Mouse (Mus musculus) embryonic facial prominence, embryonic 13.5 days (tissue): Measurements from ENCODE around the gene Rhoh. TPM values are rescaled to one million over a fixed set of nuclear protein-coding genes. Genes with fewer than 3 reads are reported as not detected.
A peak's percentile ranks its signal among the peaks of the same experiment; 100 is the strongest.

Source experiments
- ATAC-seq: fragments of 200-750 bp; cut with Nextera tagmentation; 2 replicates; pipeline ENCODE4 v1.8.0; 2017; ENCODE audit warnings: low read depth; ENCODE audit not compliant: insufficient number of reproducible peaks, insufficient read depth, low FRiP score, low TSS enrichment
- H3K27ac ChIP-seq: fragments of 300-500 bp; sonication (generic); 2 replicates; pipeline ENCODE4 v1.5.1; 2015; ENCODE audit warnings: moderate library complexity, mild to moderate bottlenecking, inconsistent platforms
- H3K27me3 ChIP-seq: fragments of 300-500 bp; sonication (generic); 2 replicates; pipeline ENCODE4 v1.6.1; 2015; ENCODE audit warnings: mild to moderate bottlenecking, inconsistent platforms
- H3K36me3 ChIP-seq: fragments of 300-500 bp; sonication (generic); 2 replicates; pipeline ENCODE4 v1.6.1; 2015; ENCODE audit warnings: mild to moderate bottlenecking, inconsistent platforms
- H3K4me1 ChIP-seq: fragments of 300-500 bp; sonication (generic); 2 replicates; pipeline ENCODE4 v1.6.1; 2015; ENCODE audit warnings: inconsistent platforms
- H3K4me2 ChIP-seq: fragments of 300-500 bp; sonication (generic); 2 replicates; pipeline ENCODE4 v1.6.1; 2015; ENCODE audit warnings: moderate library complexity, mild to moderate bottlenecking, inconsistent platforms
- H3K4me3 ChIP-seq: fragments of 300-500 bp; sonication (generic); 2 replicates; pipeline ENCODE4 v1.5.1; 2015; ENCODE audit warnings: mild to moderate bottlenecking, inconsistent platforms
- H3K9ac ChIP-seq: fragments of 300-500 bp; sonication (generic); 2 replicates; pipeline ENCODE4 v1.6.1; 2015; ENCODE audit warnings: mild to moderate bottlenecking, inconsistent platforms
- H3K9me3 ChIP-seq: fragments of 300-500 bp; sonication (generic); 2 replicates; pipeline ENCODE4 v1.6.1; 2016; ENCODE audit warnings: inconsistent platforms
- WGBS: fragments of 180-500 bp; shearing (Covaris S2); methylation state at CpG from one replicate; pipeline ENCODE4 v1.1.7; 2015; ENCODE audit warnings: mixed read lengths; 5-methylcytosine and 5-hydroxymethylcytosine counted together
- polyA plus RNA-seq: library from polyadenylated mRNA; unstranded; fragments of >200 nt; fragmentation: Nextera tagmentation; extraction: Ambion mirVana; gene quantifications from 2 replicates; pipeline ENCODE4 v1.2.1, GENCODE M21; 2015

The Rhoh gene
- polyA plus RNA-seq, 1 experiment from 2014 or later: 0.58 TPM

DNA sequence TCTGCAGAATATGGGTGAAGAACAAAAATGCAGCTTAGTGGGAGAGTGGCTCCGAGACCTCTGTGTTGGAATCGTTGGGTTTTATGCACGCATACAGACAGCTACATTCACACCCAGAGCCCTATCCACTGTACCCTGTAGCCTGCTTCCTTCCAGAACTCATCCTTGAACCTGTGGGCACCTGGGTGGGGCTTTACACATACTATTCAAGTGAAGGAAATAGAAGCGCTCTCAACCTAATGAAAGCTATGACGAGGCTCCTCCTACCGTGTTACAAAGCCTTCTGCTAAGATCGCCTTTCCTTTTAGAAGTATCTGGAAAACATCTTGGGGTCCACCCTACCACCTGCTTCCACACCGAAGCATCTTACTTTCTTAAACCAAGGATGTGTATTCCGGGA lies 52.1 kb downstream of the Rhoh start:
- H3K27me3 ChIP-seq: no peaks in the 10 kb centered on the region
- H3K36me3 ChIP-seq: no peaks in the 10 kb centered on the region
- no peak overlapping the region for H3K4me3 ChIP-seq
- H3K4me2 ChIP-seq: no peak overlapping the region
- ATAC-seq: no peak
- H3K4me1 ChIP-seq: no peaks in the 10 kb centered on the region
- no peaks in the 10 kb centered on the region for H3K9me3 ChIP-seq
- no peak overlapping the region for H3K27ac ChIP-seq
- WGBS: 90% methylated on average over 9 of the region's 9 CpGs
- H3K9ac ChIP-seq: no peak overlapping the region

- H3K4me2 ChIP-seq: no peak overlapping the region
- H3K4me3 ChIP-seq: no peak overlapping the region
- ATAC-seq: no peak
- no peaks in the 10 kb centered on the region for H3K27me3 ChIP-seq
- no peak overlapping the region for H3K9ac ChIP-seq
- H3K9me3 ChIP-seq: no peaks in the 10 kb centered on the region
- H3K27ac ChIP-seq: no peak overlapping the region
- WGBS: 90% methylated on average over 7 of the region's 7 CpGs
- peaks cover 4% of the 10 kb centered on the region; the same call in 1 of the 2 replicates for H3K4me1 ChIP-seq
- no peaks in the 10 kb centered on the region for H3K36me3 ChIP-seq
These were observed 53.3 kb downstream of the Rhoh start for GRCm38 (mm10) chr5:65914342-65914741.

DNA sequence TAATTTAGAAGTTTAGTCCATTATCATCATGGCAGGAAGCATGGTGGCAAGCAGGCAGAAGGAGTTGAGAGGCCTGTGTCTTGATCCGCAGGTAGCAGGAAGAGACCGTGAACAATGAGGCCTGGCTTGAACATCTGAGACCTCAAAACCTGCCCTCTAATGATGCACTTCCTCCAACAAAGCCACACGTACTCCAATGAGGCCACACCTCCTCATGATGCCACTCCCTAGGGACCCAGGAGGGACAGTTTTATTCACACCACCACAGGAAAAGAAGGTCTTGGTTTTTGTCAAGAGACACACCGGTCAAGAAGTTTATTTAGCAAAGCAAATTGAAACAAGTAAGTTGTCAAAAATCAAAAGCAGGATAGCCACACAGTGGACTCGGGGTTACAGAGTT lies 55.9 kb downstream of the Rhoh start:
- Histone ChIP-seq H3K9ac (no peak overlapping the region), H3K36me3 (no peaks in the 10 kb centered on the region), H3K27ac (no peak overlapping the region), H3K27me3 (no peaks in the 10 kb centered on the region), H3K4me1 (peaks cover 4% of the 10 kb centered on the region; the same call in 1 of the 2 replicates), H3K9me3 (no peaks in the 10 kb centered on the region), H3K4me3 (no peak overlapping the region), H3K4me2 (no peak overlapping the region)
- WGBS: 85% methylated on average over 5 of the region's 5 CpGs
- no peak for ATAC-seq

- no peaks in the 10 kb centered on the region for H3K9me3 ChIP-seq
- H3K9ac ChIP-seq: no peak overlapping the region
- H3K4me3 ChIP-seq: no peak overlapping the region
- no peak for ATAC-seq
- no peaks in the 10 kb centered on the region for H3K36me3 ChIP-seq
- WGBS: 65% methylated on average over 3 of the region's 3 CpGs
- no peak overlapping the region for H3K4me2 ChIP-seq
- H3K27ac ChIP-seq: peak overlapping the region; percentile 7; the same call in 1 of the 2 replicates
- peaks cover 4% of the 10 kb centered on the region; the same call in 1 of the 2 replicates for H3K4me1 ChIP-seq
- H3K27me3 ChIP-seq: no peaks in the 10 kb centered on the region
These were observed 57.6 kb downstream of the Rhoh start for GRCm38 (mm10) chr5:65918601-65919000.

DNA sequence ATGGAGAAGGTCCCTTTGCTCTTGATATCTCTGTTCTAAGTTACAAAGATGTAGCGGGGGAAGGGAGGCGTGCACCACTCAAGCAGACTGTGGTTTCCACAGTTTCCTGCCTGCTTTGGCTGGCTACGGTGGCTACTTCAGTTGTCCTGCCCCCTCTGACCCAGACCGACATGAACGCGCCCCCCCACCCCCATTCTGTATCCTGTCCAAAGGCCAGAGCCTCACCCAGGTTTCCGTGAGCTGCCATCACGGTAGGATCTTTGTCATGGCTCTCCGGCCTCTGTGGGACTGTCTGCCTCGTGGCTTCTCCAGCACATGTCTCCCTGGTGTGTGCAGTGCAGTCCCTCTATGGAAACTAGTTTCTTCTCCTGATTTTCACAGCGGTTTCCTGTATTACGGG lies 58.3 kb downstream of the Rhoh start:
- WGBS: 76% methylated on average over 12 of the region's 12 CpGs
- no peak for ATAC-seq
- no peak overlapping the region for H3K27ac ChIP-seq

DNA sequence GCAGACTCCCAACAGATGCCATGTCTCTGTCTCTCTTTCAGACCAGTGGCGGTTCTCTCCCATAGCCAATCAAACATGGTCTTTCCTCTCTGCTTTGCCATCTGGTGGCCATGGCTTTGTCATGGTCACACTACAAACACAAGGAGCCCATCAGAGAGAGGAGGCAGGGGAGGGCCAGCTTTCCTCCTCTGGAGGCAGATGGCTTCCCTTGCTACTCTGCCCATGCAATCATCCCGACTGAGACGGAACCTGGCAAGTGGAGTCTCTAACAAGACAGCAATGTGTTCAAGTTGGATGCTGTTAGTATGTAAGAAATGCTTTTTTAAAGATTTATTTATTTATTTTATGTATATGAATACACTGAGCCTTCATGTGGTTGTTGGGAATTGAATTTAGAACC lies 58.9 kb downstream of the Rhoh start:
- Histone ChIP-seq H3K27me3 (no peaks in the 10 kb centered on the region), H3K27ac (no peak overlapping the region), H3K9ac (no peak overlapping the region), H3K4me2 (no peak overlapping the region), H3K4me1 (peaks cover 4% of the 10 kb centered on the region; the same call in 1 of the 2 replicates), H3K9me3 (no peaks in the 10 kb centered on the region), H3K36me3 (no peaks in the 10 kb centered on the region), H3K4me3 (no peak overlapping the region)
- 94% methylated on average over 3 of the region's 3 CpGs for WGBS
- ATAC-seq: no peak

More for the DNA sequence above, 58.3 kb downstream of the Rhoh start:
- H3K9me3 ChIP-seq: no peaks in the 10 kb centered on the region
- no peaks in the 10 kb centered on the region for H3K27me3 ChIP-seq
- H3K4me1 ChIP-seq: peaks cover 4% of the 10 kb centered on the region; the same call in 1 of the 2 replicates
- no peak overlapping the region for H3K4me3 ChIP-seq
- H3K9ac ChIP-seq: no peak overlapping the region
- H3K4me2 ChIP-seq: no peak overlapping the region
- H3K36me3 ChIP-seq: no peaks in the 10 kb centered on the region

DNA sequence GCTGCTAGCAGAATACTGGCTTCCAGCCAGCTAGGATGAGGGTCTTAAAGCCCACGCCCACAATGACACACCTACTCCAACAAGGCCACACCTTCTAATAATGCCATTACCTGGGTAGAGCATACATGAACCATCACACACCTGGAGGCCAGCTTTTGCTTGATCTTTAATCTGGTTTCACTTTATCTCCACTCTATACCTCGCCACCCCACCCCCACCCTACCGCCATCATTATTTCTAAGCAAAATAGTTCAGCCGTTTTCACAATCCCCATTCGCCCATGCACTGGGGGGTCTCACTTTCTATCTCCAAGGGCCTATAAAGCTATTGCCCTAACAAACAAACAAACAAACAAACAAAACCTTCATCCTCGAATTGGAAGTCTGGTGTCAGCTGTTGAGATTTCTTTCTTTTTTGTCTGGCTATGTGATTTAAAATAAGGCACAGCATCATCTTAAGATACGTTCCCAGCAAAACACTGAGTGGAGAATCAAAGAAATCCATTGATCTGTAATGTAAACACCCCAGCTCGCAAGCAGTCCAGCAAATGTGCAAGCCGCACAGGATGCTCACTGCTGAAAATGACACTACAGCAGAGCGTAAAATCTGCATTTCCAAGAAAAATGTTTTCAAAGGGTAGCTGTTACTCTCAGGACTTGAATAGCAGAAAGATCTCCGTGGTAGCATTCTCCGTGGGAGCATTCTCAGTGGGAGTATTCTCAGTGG lies 59.9 kb downstream of the Rhoh start:
- H3K4me1 ChIP-seq: peaks cover 4% of the 10 kb centered on the region; the same call in 1 of the 2 replicates
- 76% methylated on average over 12 of the region's 12 CpGs for WGBS
- H3K27me3 ChIP-seq: no peaks in the 10 kb centered on the region
- no peaks in the 10 kb centered on the region for H3K36me3 ChIP-seq
- no peak overlapping the region for H3K27ac ChIP-seq
- no peak overlapping the region for H3K4me3 ChIP-seq
- no peak overlapping the region for H3K4me2 ChIP-seq
- no peak overlapping the region for H3K9ac ChIP-seq
- H3K9me3 ChIP-seq: no peaks in the 10 kb centered on the region
- no peak for ATAC-seq

GRCm38 (mm10) chr5:65921477-65922138 lies 60.6 kb downstream of the Rhoh start:
- Histone ChIP-seq H3K9ac (no peak overlapping the region), H3K4me2 (no peak overlapping the region), H3K4me3 (no peak overlapping the region), H3K36me3 (no peaks in the 10 kb centered on the region), H3K27ac (no peak overlapping the region), H3K27me3 (no peaks in the 10 kb centered on the region), H3K9me3 (no peaks in the 10 kb centered on the region), H3K4me1 (peaks cover 4% of the 10 kb centered on the region; the same call in 1 of the 2 replicates)
- 79% methylated on average over 9 of the region's 9 CpGs for WGBS
- no peak for ATAC-seq

DNA sequence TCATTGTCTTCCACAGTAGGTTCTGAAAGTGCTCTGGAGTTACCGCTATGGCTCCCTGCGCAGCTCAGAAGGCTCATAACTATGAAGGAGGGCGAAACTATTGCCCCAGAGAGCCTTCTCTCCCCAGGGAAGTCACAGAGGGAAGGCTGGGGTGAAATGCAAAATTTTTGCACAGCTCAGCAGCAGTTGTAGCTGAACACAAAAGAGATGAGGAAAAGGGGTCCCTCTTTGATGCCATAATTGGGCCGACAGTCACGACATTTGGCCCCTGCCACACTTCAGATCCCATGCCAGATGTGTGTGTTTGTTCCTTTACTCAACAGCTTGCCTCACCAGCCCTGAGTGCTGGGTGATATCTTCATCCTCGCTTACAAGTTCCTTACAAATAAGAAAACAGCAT lies 65.7 kb downstream of the Rhoh start:
- 80% methylated on average over 6 of the region's 6 CpGs for WGBS
- H3K36me3 ChIP-seq: no peaks in the 10 kb centered on the region
- no peaks in the 10 kb centered on the region for H3K4me1 ChIP-seq
- no peak for ATAC-seq
- H3K27me3 ChIP-seq: no peaks in the 10 kb centered on the region
- H3K4me3 ChIP-seq: no peak overlapping the region
- no peak overlapping the region for H3K9ac ChIP-seq
- H3K4me2 ChIP-seq: no peak overlapping the region
- H3K27ac ChIP-seq: no peak overlapping the region
- no peaks in the 10 kb centered on the region for H3K9me3 ChIP-seq

DNA sequence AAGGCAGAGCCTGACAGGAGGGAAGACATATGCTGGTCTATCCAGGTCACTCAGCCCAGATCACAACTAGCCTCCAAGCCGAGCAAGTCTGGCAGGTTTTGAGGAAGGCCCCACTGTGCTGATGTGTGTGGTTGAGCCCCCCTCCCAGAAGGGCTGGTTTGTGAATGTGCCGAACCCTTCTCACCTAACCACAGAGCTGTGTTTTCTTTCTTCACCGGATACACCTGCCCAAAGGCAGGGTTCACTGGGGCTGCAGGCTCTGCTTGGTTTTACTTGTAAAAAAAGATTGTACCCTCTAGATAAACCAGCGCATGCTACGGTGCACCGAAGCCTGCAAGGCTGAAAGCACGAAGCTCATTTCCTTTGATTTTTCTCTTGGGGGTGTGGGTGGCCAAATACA lies 68.1 kb downstream of the Rhoh start:
- H3K36me3 ChIP-seq: no peaks in the 10 kb centered on the region
- H3K4me3 ChIP-seq: no peak overlapping the region
- no peaks in the 10 kb centered on the region for H3K9me3 ChIP-seq
- no peak overlapping the region for H3K9ac ChIP-seq
- 72% methylated on average over 7 of the region's 7 CpGs for WGBS
- H3K4me2 ChIP-seq: no peak overlapping the region
- no peaks in the 10 kb centered on the region for H3K4me1 ChIP-seq
- H3K27me3 ChIP-seq: no peaks in the 10 kb centered on the region
- ATAC-seq: no peak
- no peak overlapping the region for H3K27ac ChIP-seq

GRCm38 (mm10) chr5:65930171-65930570 lies 69.2 kb downstream of the Rhoh start:
- H3K9ac ChIP-seq: no peak overlapping the region
- H3K4me3 ChIP-seq: no peak overlapping the region
- no peaks in the 10 kb centered on the region for H3K4me1 ChIP-seq
- WGBS: 83% methylated on average over 4 of the region's 4 CpGs
- H3K27me3 ChIP-seq: no peaks in the 10 kb centered on the region
- H3K9me3 ChIP-seq: no peaks in the 10 kb centered on the region
- H3K4me2 ChIP-seq: no peak overlapping the region
- H3K36me3 ChIP-seq: no peaks in the 10 kb centered on the region
- no peak overlapping the region for H3K27ac ChIP-seq
- no peak for ATAC-seq

GRCm38 (mm10) chr5:65933258-65933657 lies 72.2 kb downstream of the Rhoh start:
- no peak overlapping the region for H3K27ac ChIP-seq
- H3K9ac ChIP-seq: no peak overlapping the region
- no peaks in the 10 kb centered on the region for H3K27me3 ChIP-seq
- WGBS: 87% methylated on average over 4 of the region's 4 CpGs
- H3K9me3 ChIP-seq: no peaks in the 10 kb centered on the region
- H3K4me3 ChIP-seq: no peak overlapping the region
- H3K36me3 ChIP-seq: no peaks in the 10 kb centered on the region
- ATAC-seq: no peak
- H3K4me1 ChIP-seq: no peaks in the 10 kb centered on the region
- H3K4me2 ChIP-seq: no peak overlapping the region
